Comparison of ENCODE assay signal across 16 mouse cellular contexts in the genomic region with DNA sequence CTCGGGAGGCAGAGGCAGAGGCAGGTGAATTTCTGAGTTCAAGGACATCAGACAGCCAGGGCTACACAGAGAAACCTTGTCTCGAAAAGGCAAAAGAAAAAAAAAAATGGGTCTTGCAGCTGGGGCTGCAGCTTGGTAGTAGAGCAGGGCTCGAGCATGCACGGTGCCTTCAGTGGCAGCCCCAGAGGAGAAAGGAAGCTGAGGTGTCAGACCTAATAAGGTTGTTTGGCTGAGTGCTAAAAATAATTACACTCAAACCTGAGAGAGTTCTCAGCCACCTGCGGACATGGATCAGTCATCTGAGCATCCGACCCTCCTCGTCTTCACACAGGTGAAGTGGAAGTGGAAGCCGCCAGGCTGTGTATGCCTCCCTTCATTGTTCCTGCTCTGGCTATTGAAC. TPM values are rescaled to one million over a fixed set of nuclear protein-coding genes. Genes with fewer than 3 reads are reported as not detected.
DNase-seq lines count a peak whose midpoint lies in the region; ATAC-seq and TF ChIP-seq lines count a peak whose summit lies in the region.
"Had no signal": no experiment of that assay in that cellular context is flagged by ENCODE, and none has a peak within 500 bp of the region (broad histone marks: within the 10 kb centered on the region; RNA-seq: fewer than 3 reads in every experiment).

No protein-coding gene starts in this region.

- H3K27me3 ChIP-seq in forebrain, embryonic 11.5 days (ENCODE audit: control insufficient read depth, insufficient read depth, low read length), result no peaks in the 10 kb centered on the region
- H3K27me3 ChIP-seq in forebrain, embryonic 12.5 days, result no peaks in the 10 kb centered on the region
- no peaks in the 10 kb centered on the region for H3K27me3 ChIP-seq in midbrain, embryonic 13.5 days
- H3K27me3 ChIP-seq in midbrain, embryonic 16.5 days (ENCODE audit: control insufficient read depth, insufficient read depth, low read depth, low read length), result no peaks in the 10 kb centered on the region
- H3K27me3 ChIP-seq in midbrain, embryonic 11.5 days (ENCODE audit: control insufficient read depth, insufficient read depth, low read length), result no peaks in the 10 kb centered on the region
- H3K27me3 ChIP-seq: neural tube, embryonic 13.5 days had no signal

- H3K4me2 ChIP-seq in forebrain, embryonic 11.5 days (ENCODE audit: low read depth, low read length, severe bottlenecking), result no peak overlapping the region
- H3K4me2 ChIP-seq in forebrain, embryonic 12.5 days, result no peak overlapping the region
- no peak overlapping the region for H3K4me2 ChIP-seq in midbrain, embryonic 13.5 days (replicated peaks)
- H3K4me2 ChIP-seq in midbrain, embryonic 16.5 days (ENCODE audit: low read length), result no peak overlapping the region
- no peak overlapping the region for H3K4me2 ChIP-seq in midbrain, embryonic 11.5 days
- H3K4me2 ChIP-seq: neural tube, embryonic 13.5 days had no signal

- no peak overlapping the region for H3K27ac ChIP-seq in forebrain, embryonic 11.5 days (ENCODE audit: low read depth, low read length)
- no peak overlapping the region for H3K27ac ChIP-seq in forebrain, embryonic 12.5 days
- H3K27ac ChIP-seq in midbrain, embryonic 13.5 days, result peak overlapping the region; percentile 35; the same call in 1 of the 2 replicates
- no peak overlapping the region for H3K27ac ChIP-seq in midbrain, embryonic 16.5 days (ENCODE audit: low read length)
- H3K27ac ChIP-seq in left cerebral cortex, adult 2 months, result no peak overlapping the region
- no peak overlapping the region for H3K27ac ChIP-seq in midbrain, embryonic 11.5 days (ENCODE audit: low read depth, low read length)
- H3K27ac ChIP-seq: neural tube, embryonic 13.5 days had no signal

- WGBS in forebrain, embryonic 11.5 days, result 91% methylated on average over 8 of the region's 8 CpGs
- WGBS in forebrain, embryonic 12.5 days, result 83% methylated on average over 8 of the region's 8 CpGs
- 85% methylated on average over 8 of the region's 8 CpGs for WGBS in midbrain, embryonic 13.5 days
- 77% methylated on average over 8 of the region's 8 CpGs for WGBS in midbrain, embryonic 16.5 days
- 91% methylated on average over 8 of the region's 8 CpGs for WGBS in midbrain, embryonic 11.5 days

- ATAC-seq in forebrain, embryonic 11.5 days (replicated peaks; ENCODE audit: low FRiP score), result no peak
- ATAC-seq in forebrain, embryonic 12.5 days (ENCODE audit: low FRiP score), result no peak
- ATAC-seq in midbrain, embryonic 13.5 days, result no peak
- no peak for ATAC-seq in midbrain, embryonic 16.5 days
- peak; percentile 16; the same call in 1 of the 2 replicates for ATAC-seq in neutrophil, adult 5-6 weeks (ENCODE audit: extremely low read depth, insufficient number of reproducible peaks, low FRiP score, poor library complexity, severe bottlenecking)
- ATAC-seq in midbrain, embryonic 11.5 days (ENCODE audit: low FRiP score), result no peak
- ATAC-seq: forebrain, embryonic 14.5 days had no signal

- DNase-seq in forebrain, embryonic 11.5 days (ENCODE audit: low spot score), result peak; percentile 33
- peak; percentile 61 to 82 for DNase-seq in thymus, postnatal 36 days
- DNase-seq in left cerebral cortex, adult 2 months (ENCODE audit: extremely low spot score in 1 of 2, low spot score in 2 of 2), result no peak
- no peak for DNase-seq in midbrain, embryonic 11.5 days (ENCODE audit: low spot score, missing footprints)
- DNase-seq: cerebellum, postnatal 10 days; heart, postnatal 4 days; kidney, adult 9 months; liver; lung, adult 18-20 months; right cerebral cortex, postnatal 14 days had no signal

- intact Hi-C loops in left cerebral cortex, adult 2 months (cut with DNase I), result no loop called here

- H3K9me3 ChIP-seq in forebrain, embryonic 11.5 days (ENCODE audit: control insufficient read depth, low read length), result no peaks in the 10 kb centered on the region
- no peaks in the 10 kb centered on the region for H3K9me3 ChIP-seq in forebrain, embryonic 12.5 days
- H3K9me3 ChIP-seq in midbrain, embryonic 13.5 days, result no peaks in the 10 kb centered on the region
- H3K9me3 ChIP-seq in midbrain, embryonic 16.5 days (replicated peaks; ENCODE audit: control insufficient read depth, low read length, poor library complexity, severe bottlenecking), result no peaks in the 10 kb centered on the region
- H3K9me3 ChIP-seq in midbrain, embryonic 11.5 days (ENCODE audit: control insufficient read depth, low read length), result no peaks in the 10 kb centered on the region
- H3K9me3 ChIP-seq: neural tube, embryonic 13.5 days had no signal

- H3K4me3 ChIP-seq in forebrain, embryonic 11.5 days (ENCODE audit: low read depth, low read length), result no peak overlapping the region
- H3K4me3 ChIP-seq in forebrain, embryonic 12.5 days (replicated peaks), result no peak overlapping the region
- no peak overlapping the region for H3K4me3 ChIP-seq in midbrain, embryonic 13.5 days (replicated peaks)
- no peak overlapping the region for H3K4me3 ChIP-seq in midbrain, embryonic 16.5 days (ENCODE audit: low read depth, low read length)
- H3K4me3 ChIP-seq in left cerebral cortex, adult 2 months, result no peak overlapping the region
- H3K4me3 ChIP-seq in midbrain, embryonic 11.5 days (ENCODE audit: low read depth, low read length), result no peak overlapping the region
- H3K4me3 ChIP-seq: neural tube, embryonic 13.5 days had no signal

- H3K9ac ChIP-seq in forebrain, embryonic 11.5 days (ENCODE audit: low read length), result no peak overlapping the region
- H3K9ac ChIP-seq in forebrain, embryonic 12.5 days, result no peak overlapping the region
- H3K9ac ChIP-seq in midbrain, embryonic 13.5 days (replicated peaks), result no peak overlapping the region
- H3K9ac ChIP-seq in midbrain, embryonic 16.5 days (ENCODE audit: low read depth, low read length), result no peak overlapping the region
- no peak overlapping the region for H3K9ac ChIP-seq in midbrain, embryonic 11.5 days (ENCODE audit: low read length)
- H3K9ac ChIP-seq: neural tube, embryonic 13.5 days had no signal

- TF ChIP-seq CTCF in left cerebral cortex, adult 2 months (IDR thresholded peaks at IDR 0.05), result no peak

- no peaks in the 10 kb centered on the region for H3K4me1 ChIP-seq in forebrain, embryonic 11.5 days (replicated peaks; ENCODE audit: control insufficient read depth, insufficient read depth, low read length)
- H3K4me1 ChIP-seq in forebrain, embryonic 12.5 days, result no peaks in the 10 kb centered on the region
- H3K4me1 ChIP-seq in midbrain, embryonic 13.5 days (replicated peaks), result peaks cover 5% of the 10 kb centered on the region
- peaks cover 2% of the 10 kb centered on the region; the same call in 1 of the 2 replicates for H3K4me1 ChIP-seq in midbrain, embryonic 16.5 days (ENCODE audit: control insufficient read depth, insufficient read depth, low read length)
- H3K4me1 ChIP-seq in midbrain, embryonic 11.5 days (ENCODE audit: control insufficient read depth, insufficient read depth, low read length), result no peaks in the 10 kb centered on the region

- H3K36me3 ChIP-seq in forebrain, embryonic 11.5 days (ENCODE audit: control insufficient read depth, insufficient read depth, low read length), result peaks cover 2% of the 10 kb centered on the region; the same call in 1 of the 2 replicates
- peaks cover 43% of the 10 kb centered on the region for H3K36me3 ChIP-seq in forebrain, embryonic 12.5 days (replicated peaks)
- peaks cover 63% of the 10 kb centered on the region for H3K36me3 ChIP-seq in midbrain, embryonic 13.5 days
- 0 out of 2 replicates have a peak, but pooled peaks cover 5% of the 10 kb centered on the region for H3K36me3 ChIP-seq in midbrain, embryonic 16.5 days (ENCODE audit: control insufficient read depth, insufficient read depth, low read length)
- no peaks in the 10 kb centered on the region for H3K36me3 ChIP-seq in midbrain, embryonic 11.5 days (ENCODE audit: control insufficient read depth, insufficient read depth, low read length)

RNA-seq across cellular contexts. Expression of gene Pptc7, which starts 26.5 kb away (rescaled TPM):
- polyA plus RNA-seq in forebrain, embryonic 11.5 days (2014; fragmentation: Nextera tagmentation; extraction: Ambion mirVana), result 9.1 and 9.8 TPM in 2 replicates
- 9.6 and 10.7 TPM in 2 replicates for polyA plus RNA-seq in forebrain, embryonic 12.5 days (2016; fragmentation: Nextera tagmentation; extraction: Ambion mirVana)
- 8.0 and 9.1 TPM in 2 replicates for polyA plus RNA-seq in midbrain, embryonic 13.5 days (2015; fragmentation: Nextera tagmentation; extraction: Ambion mirVana)
- 7.1 and 7.6 TPM in 2 replicates for polyA plus RNA-seq in midbrain, embryonic 16.5 days (2015; fragmentation: Nextera tagmentation; extraction: Ambion mirVana)
- 43.0 and 46.2 TPM in 2 replicates for total RNA-seq in neutrophil, adult 5-6 weeks (2017)
- 10 to 100 TPM; 41.2 to 42.5 TPM for total RNA-seq in left cerebral cortex, adult 2 months (2021)
- 7.6 and 8.8 TPM in 2 replicates for polyA plus RNA-seq in midbrain, embryonic 11.5 days (2014; fragmentation: Nextera tagmentation; extraction: Ambion mirVana)

RNA-seq across cellular contexts. Expression of gene Rad9b, which starts 43.3 kb away (rescaled TPM):
- 9.8 and 12.6 TPM in 2 replicates for polyA plus RNA-seq in forebrain, embryonic 11.5 days (2014; fragmentation: Nextera tagmentation; extraction: Ambion mirVana)
- 12.7 and 15.8 TPM in 2 replicates for polyA plus RNA-seq in forebrain, embryonic 12.5 days (2016; fragmentation: Nextera tagmentation; extraction: Ambion mirVana)
- polyA plus RNA-seq in midbrain, embryonic 13.5 days (2015; fragmentation: Nextera tagmentation; extraction: Ambion mirVana), result 21.8 and 22.6 TPM in 2 replicates
- polyA plus RNA-seq in midbrain, embryonic 16.5 days (2015; fragmentation: Nextera tagmentation; extraction: Ambion mirVana), result 23.9 and 28.9 TPM in 2 replicates
- 13.3 and 14.2 TPM in 2 replicates for total RNA-seq in neutrophil, adult 5-6 weeks (2017)
- 1 to 10 TPM; 3.1 to 4.0 TPM for total RNA-seq in left cerebral cortex, adult 2 months (2021)
- polyA plus RNA-seq in midbrain, embryonic 11.5 days (2014; fragmentation: Nextera tagmentation; extraction: Ambion mirVana), result 9.7 and 11.1 TPM in 2 replicates

RNA-seq across cellular contexts. Expression of gene Vps29, which starts 43.5 kb away (rescaled TPM):
- 174 and 181 TPM in 2 replicates for polyA plus RNA-seq in forebrain, embryonic 11.5 days (2014; fragmentation: Nextera tagmentation; extraction: Ambion mirVana)
- polyA plus RNA-seq in forebrain, embryonic 12.5 days (2016; fragmentation: Nextera tagmentation; extraction: Ambion mirVana), result 174 and 186 TPM in 2 replicates
- polyA plus RNA-seq in midbrain, embryonic 13.5 days (2015; fragmentation: Nextera tagmentation; extraction: Ambion mirVana), result 260 and 269 TPM in 2 replicates
- 320 and 347 TPM in 2 replicates for polyA plus RNA-seq in midbrain, embryonic 16.5 days (2015; fragmentation: Nextera tagmentation; extraction: Ambion mirVana)
- total RNA-seq in neutrophil, adult 5-6 weeks (2017), result 45.1 and 60.3 TPM in 2 replicates
- total RNA-seq in left cerebral cortex, adult 2 months (2021), result 100 to 1,000 TPM; 180 to 190 TPM
- 211 and 215 TPM in 2 replicates for polyA plus RNA-seq in midbrain, embryonic 11.5 days (2014; fragmentation: Nextera tagmentation; extraction: Ambion mirVana)

RNA-seq across cellular contexts. Expression of gene Tctn1, which starts 46.4 kb away (rescaled TPM):
- polyA plus RNA-seq in forebrain, embryonic 11.5 days (2014; fragmentation: Nextera tagmentation; extraction: Ambion mirVana), result 5.2 and 7.5 TPM in 2 replicates
- polyA plus RNA-seq in forebrain, embryonic 12.5 days (2016; fragmentation: Nextera tagmentation; extraction: Ambion mirVana), result 4.4 and 5.5 TPM in 2 replicates
- 6.2 and 6.4 TPM in 2 replicates for polyA plus RNA-seq in midbrain, embryonic 13.5 days (2015; fragmentation: Nextera tagmentation; extraction: Ambion mirVana)
- polyA plus RNA-seq in midbrain, embryonic 16.5 days (2015; fragmentation: Nextera tagmentation; extraction: Ambion mirVana), result 5.4 and 7.3 TPM in 2 replicates
- 27.6 and 39.9 TPM in 2 replicates for total RNA-seq in neutrophil, adult 5-6 weeks (2017)
- 10 to 100 TPM; 13.5 to 13.7 TPM for total RNA-seq in left cerebral cortex, adult 2 months (2021)
- 4.3 and 4.8 TPM in 2 replicates for polyA plus RNA-seq in midbrain, embryonic 11.5 days (2014; fragmentation: Nextera tagmentation; extraction: Ambion mirVana)

Comparison
In these comparisons a context has a peak if more than half of its experiments do, and no peak if none do; other contexts are left out.
1. DNase-seq: peak in forebrain, embryonic 11.5 days (single experiment) and thymus, postnatal 36 days (2 of 2); none in left cerebral cortex, adult 2 months (0 of 2) and midbrain, embryonic 11.5 days (single experiment).